Mouse (Mus musculus) cerebellum, adult 2 months (tissue): ENCODE measurements at regions not wholly inside any gene's neighbourhood (a gene's known extent, or its start where the extent isn't known, plus 50 kb on each side); places are given as distances from the start of the nearest gene placed in this dataset.
A peak's percentile ranks its signal among the peaks of the same experiment; 100 is the strongest.

ENCODE experiments used
- DNase-seq, 2 experiments: peaks; one replicate each; pipeline ENCODE4 v3.0.0; 2021
- H3K27ac ChIP-seq: fragments of 200-500 bp; 2 replicates; pipeline ENCODE4 v1.5.1; 2012; ENCODE audit warnings: low read length, control low read depth, inconsistent platforms; ENCODE audit not compliant: insufficient read depth
- H3K27me3 ChIP-seq: fragments of 200-500 bp; 2 replicates; pipeline ENCODE4 v1.6.1; 2012; ENCODE audit warnings: inconsistent platforms, mild to moderate bottlenecking, low read length, moderate library complexity; ENCODE audit not compliant: control insufficient read depth, insufficient read depth
- H3K4me1 ChIP-seq: fragments of 200-500 bp; 2 replicates; pipeline ENCODE4 v1.6.1; 2011; ENCODE audit warnings: low read length; ENCODE audit not compliant: control insufficient read depth, insufficient read depth
- H3K4me3 ChIP-seq: fragments of 200-500 bp; replicated peaks from 2 replicates; pipeline ENCODE3; 2011; ENCODE audit warnings: mild to moderate bottlenecking, low read depth, low read length, control low read depth; ENCODE audit not compliant: insufficient read depth
- CTCF ChIP-seq: fragments of 200-500 bp; IDR thresholded peaks from 2 replicates; pipeline ENCODE4 v1.5.1; 2011; ENCODE audit warnings: low read depth, mild to moderate bottlenecking, control low read depth, low read length, moderate library complexity, borderline replicate concordance; ENCODE audit not compliant: insufficient read depth
- POLR2A ChIP-seq: fragments of 200-500 bp; IDR thresholded peaks from 2 replicates; pipeline ENCODE4 v1.6.1; 2011; ENCODE audit warnings: low read length, control low read depth, borderline replicate concordance; ENCODE audit not compliant: insufficient read depth
- WGBS: fragments of 180-500 bp; shearing (Covaris S2); methylation state at CpG from one replicate; pipeline ENCODE4 v1.1.7; 2018; 5-methylcytosine and 5-hydroxymethylcytosine counted together

DNA sequence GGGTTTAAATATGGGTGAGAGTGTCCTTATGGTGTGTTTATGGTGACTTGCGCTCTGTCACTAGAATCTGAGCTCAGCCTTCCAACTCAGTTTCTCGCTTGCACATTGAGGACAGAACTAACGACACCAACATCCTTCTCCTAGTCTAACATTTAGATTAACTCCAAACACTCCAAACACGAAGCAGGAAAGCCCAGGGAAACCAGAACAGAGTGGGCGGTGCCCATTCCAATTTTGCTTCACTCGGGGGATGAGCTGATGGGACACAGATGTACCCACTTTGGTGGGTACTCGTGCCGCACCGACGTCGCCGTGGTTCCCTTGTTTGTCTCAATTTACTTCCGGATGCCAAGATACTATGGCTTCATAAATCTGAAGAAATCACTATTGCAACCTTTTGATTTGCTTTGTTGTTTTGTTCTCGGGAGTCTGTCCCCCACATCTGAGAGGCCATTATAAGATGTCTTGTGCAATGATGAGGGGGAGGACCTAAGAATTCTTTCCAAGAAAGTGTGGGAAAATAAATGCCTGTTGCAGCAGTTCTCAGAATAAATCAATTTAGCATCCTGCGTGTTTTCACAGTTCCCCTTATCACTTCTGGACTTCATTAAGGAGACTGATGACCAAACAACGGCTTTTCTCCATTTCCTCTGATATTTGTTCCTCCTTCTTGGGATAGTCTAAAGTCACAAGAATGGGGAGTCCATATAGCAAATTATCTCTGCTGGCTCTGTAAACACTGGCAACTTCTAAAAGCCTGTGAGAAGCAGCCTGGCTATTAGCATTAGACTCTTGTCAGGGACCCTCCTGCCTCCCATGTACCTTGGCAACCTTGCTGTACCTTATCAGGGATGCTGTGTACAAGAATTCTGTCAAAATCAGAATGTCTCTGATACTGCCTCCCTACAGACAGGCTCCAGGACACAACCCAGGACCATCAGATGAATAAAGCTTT is 96.2 kb upstream of the Klf9 start:
- Histone ChIP-seq H3K4me3 (no peak overlapping the region), H3K27me3 (no peaks in the 10 kb centered on the region), H3K4me1 (no peaks in the 10 kb centered on the region), H3K27ac (no peak overlapping the region)
- 86% methylated on average over 16 of the region's 16 CpGs for WGBS
- TF ChIP-seq CTCF, result no peak
- TF ChIP-seq POLR2A, result no peak
- no peak for DNase-seq

DNA sequence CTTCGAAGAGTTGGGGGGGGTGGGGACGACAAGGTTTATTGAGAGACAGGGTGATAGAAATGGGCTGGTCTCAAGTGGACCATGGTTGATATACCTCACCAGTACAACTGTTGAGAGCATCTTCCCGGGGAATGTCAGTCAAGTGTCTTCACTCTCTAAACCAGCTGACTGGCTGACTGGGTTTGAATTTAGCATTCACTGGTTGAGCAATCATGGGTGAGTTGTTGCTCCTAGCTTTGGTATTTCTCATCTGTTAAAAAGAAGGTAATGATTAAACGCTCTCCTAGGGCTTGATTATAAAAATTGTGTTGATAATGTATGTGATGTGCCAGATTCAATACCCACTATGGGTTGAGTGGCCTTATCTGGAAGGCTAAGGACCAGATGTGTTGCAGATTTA is 89.6 kb upstream of the Klf9 start:
- no peak for DNase-seq
- H3K27me3 ChIP-seq, result no peaks in the 10 kb centered on the region
- no peak for TF ChIP-seq CTCF
- TF ChIP-seq POLR2A, result no peak
- no peak overlapping the region for H3K4me3 ChIP-seq
- no peak overlapping the region for H3K27ac ChIP-seq
- H3K4me1 ChIP-seq, result no peaks in the 10 kb centered on the region
- 95% methylated on average over 4 of the region's 4 CpGs for WGBS

DNA sequence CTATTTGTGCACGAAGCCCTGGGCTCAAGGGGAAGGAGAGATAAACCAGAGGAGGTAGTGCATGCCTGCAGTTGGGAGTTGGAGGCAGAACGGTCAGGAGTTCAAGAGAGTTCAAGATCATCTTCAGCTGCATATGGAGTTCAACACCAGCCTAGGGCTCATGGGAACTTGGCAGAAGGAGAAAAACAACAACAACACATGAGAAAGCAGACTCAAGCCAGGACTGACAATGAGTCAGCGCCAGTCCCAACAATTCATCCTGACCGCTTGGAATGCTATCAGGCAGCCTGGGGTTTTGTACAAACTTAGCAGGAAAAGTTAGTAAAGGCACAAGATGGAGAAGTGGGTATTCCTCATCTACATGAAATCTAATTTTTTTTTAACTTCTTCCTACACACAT is 86.6 kb upstream of the Klf9 start:
- no peak for TF ChIP-seq CTCF
- TF ChIP-seq POLR2A, result no peak
- Histone ChIP-seq H3K27ac (no peak overlapping the region), H3K4me1 (peaks cover 8% of the 10 kb centered on the region; the same call in 1 of the 2 replicates), H3K27me3 (no peaks in the 10 kb centered on the region), H3K4me3 (no peak overlapping the region)
- DNase-seq, result no peak
- 78% methylated on average over 4 of the region's 4 CpGs for WGBS

DNA sequence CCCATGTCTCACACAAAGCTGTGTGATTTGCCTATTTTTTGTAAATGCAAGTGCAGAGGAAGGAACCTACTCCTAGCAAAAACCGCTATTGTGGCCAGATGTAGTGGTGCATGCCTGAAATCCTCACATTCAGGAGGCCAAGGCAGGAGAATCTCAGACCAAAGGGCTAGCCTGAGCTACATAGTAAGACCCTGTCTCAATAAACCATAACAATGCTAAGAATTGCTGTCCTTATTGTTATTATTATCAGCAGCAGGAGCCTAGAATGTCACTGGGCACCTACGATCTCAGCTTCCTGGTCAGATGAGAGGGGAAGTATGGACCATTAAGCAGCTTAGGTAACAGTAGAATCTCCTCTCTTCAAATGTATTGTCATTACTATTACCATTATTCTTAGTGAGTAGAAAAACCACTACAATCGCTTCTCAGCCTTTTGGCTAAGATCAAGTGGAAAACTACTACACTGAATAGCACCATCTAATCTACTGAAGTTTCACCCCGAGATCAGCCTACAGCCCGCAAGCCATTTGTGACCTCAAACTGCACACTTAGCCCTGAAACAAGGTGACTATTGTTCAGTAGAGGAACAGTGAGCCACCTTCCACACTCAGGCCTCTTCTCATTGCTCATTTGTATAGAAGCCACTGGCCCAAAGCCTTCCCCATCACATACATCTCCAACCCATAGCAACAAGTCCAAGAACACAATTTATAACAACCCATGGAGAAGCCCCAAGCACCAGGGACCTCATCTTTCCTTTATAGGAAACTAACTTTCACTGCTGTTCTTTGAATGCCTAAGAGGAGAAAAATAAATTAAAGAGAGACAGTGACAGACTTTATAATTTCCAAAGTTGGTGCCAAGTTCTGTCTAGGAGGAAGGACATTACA is 84.9 kb upstream of the Klf9 start:
- Histone ChIP-seq H3K4me3 (no peak overlapping the region), H3K4me1 (peaks cover 8% of the 10 kb centered on the region; the same call in 1 of the 2 replicates), H3K27me3 (no peaks in the 10 kb centered on the region), H3K27ac (peak overlapping the region; percentile 62; the same call in 1 of the 2 replicates)
- no peak for DNase-seq
- 92% methylated on average over 5 of the region's 5 CpGs for WGBS
- TF ChIP-seq CTCF (no peak), POLR2A (no peak)

DNA sequence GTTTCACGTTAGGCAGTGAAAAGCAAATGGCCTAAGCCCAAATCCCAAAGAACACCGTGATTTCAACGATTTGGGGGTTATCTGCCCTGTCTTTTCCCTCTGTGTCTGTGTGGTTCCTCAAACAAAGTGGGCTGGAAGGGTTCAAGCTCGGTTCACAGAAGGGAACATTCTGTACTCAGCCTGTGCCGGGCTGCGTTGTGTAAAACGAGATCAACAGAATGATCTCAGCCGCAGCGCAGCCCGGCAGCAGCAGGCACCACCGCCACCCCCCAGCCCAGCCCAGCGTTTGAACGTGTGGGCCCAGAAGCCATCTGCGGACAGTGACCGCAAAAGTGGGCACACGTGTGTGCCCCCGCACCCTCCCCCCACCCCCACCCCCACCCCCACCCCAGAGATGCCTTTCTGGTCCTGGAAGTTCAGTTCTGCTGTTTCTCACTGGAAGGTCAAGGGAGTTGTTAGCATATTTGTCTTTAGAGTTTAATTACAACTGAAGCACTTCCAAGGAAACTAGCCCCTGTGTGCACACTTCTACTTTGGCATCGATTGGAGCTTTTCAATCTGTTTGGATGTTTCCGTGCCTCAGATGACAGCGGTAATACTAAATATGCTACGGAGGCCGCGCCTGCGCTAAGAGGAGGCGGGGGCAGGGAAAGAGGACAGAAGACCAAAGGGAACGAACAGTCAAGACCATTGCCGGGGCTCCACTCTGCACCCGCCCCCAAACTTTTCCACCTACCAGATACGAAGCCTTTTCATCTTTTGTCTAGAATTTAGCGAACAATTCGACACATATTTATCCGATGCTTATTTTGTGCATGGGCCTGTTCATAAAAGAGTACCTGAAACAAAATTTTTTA is 83.9 kb upstream of the Klf9 start:
- H3K27ac ChIP-seq, result peak overlapping the region; percentile 74; the same call in 1 of the 2 replicates
- no peak for TF ChIP-seq POLR2A
- no peak for TF ChIP-seq CTCF
- peaks cover 8% of the 10 kb centered on the region; the same call in 1 of the 2 replicates for H3K4me1 ChIP-seq
- H3K4me3 ChIP-seq, result peak overlapping the region; percentile 19
- DNase-seq, result peak; percentile 68 to 75
- WGBS, result 23% methylated on average over 32 of the region's 32 CpGs
- no peaks in the 10 kb centered on the region for H3K27me3 ChIP-seq

DNA sequence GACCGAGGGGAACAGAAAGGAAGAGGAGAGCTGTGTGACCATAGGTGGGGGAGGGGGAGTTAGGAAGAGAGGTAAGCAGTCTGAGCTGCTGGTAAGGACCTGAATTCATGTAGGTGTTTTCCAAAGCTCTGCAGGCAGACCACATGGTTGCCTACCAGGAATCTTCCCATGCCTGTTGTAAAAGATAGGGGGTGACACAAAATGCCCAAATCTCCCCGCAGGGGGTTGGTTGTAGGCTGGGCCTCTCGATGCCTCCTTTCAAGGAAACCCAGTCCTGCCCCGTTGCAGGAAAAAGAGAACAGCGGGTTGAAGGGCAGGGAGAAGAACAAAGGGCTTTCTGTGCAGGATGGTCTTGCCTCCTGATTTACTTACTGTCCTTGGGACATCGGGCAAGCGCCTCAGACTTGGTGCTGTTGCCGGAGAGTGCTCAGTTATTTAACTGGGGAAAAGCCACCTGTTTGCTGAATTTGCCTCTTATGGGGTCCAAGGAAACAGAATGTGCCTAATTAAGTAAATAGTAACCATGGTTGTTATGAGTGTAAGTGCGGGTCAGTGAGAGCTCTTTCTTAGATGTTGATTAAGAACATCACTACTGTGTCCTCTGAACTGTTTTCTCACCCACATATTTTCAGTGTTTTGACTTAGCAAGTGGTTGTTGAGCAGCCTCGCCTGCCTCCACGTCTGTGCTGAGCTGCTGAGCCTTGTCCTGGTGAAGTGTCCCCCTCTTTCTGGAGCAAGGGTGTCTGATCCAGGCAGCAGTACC is 83.1 kb upstream of the Klf9 start:
- WGBS, result 66% methylated on average over 11 of the region's 11 CpGs
- H3K27me3 ChIP-seq, result no peaks in the 10 kb centered on the region
- H3K4me3 ChIP-seq, result no peak overlapping the region
- no peak for TF ChIP-seq POLR2A
- TF ChIP-seq CTCF, result no peak
- DNase-seq, result peak; percentile 44 to 49
- H3K4me1 ChIP-seq, result peaks cover 8% of the 10 kb centered on the region; the same call in 1 of the 2 replicates
- peak overlapping the region; percentile 74; the same call in 1 of the 2 replicates for H3K27ac ChIP-seq

DNA sequence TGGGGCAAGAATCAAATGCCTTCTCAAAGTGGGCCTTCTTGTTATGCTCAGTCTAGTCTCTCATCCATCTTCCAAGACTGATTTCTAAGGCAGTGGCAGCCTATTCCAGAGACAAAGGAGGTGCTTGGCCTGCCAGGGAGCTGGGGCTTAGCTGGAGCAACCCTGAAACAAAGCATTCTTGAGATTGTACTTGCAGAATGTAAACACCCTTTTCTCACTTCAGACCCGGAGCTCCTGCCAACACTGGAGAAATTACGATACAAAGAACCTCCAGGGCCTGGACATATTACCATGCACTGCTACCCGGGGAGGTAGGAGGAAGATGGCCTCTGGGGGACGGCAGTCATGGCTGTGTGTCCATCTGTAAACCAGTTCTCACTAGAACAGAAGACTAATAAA is 82.5 kb upstream of the Klf9 start:
- DNase-seq, result no peak
- Histone ChIP-seq H3K27ac (peak overlapping the region; percentile 18; the same call in 1 of the 2 replicates), H3K27me3 (no peaks in the 10 kb centered on the region), H3K4me1 (peaks cover 8% of the 10 kb centered on the region; the same call in 1 of the 2 replicates), H3K4me3 (no peak overlapping the region)
- TF ChIP-seq POLR2A, result no peak
- no peak for TF ChIP-seq CTCF
- WGBS, result 64% methylated on average over 4 of the region's 4 CpGs
